Mouse (Mus musculus) heart, postnatal 0 days (tissue): ENCODE measurements at regions not wholly inside any gene's neighbourhood (a gene's known extent, or its start where the extent isn't known, plus 50 kb on each side); places are given as distances from the start of the nearest gene placed in this dataset.

ENCODE experiments used
- ATAC-seq: fragments of 200-750 bp; cut with Nextera tagmentation; 2 replicates; pipeline ENCODE4 v1.8.0; 2017; ENCODE audit warnings: low read depth, moderate number of reproducible peaks, moderate library complexity; ENCODE audit not compliant: insufficient read depth
- DNase-seq: peaks from one replicate; pipeline ENCODE4 v3.0.0-alpha.2; 2016; ENCODE audit warnings: low spot score
- H3K27ac ChIP-seq: fragments of 300-500 bp; sonication (generic); 2 replicates; pipeline ENCODE4 v1.5.1; 2014; ENCODE audit warnings: low read depth, mild to moderate bottlenecking
- H3K27me3 ChIP-seq: fragments of 300-500 bp; sonication (generic); 2 replicates; pipeline ENCODE4 v1.6.1; 2014; ENCODE audit warnings: low read length, mixed read lengths; ENCODE audit not compliant: control insufficient read depth, insufficient read depth
- H3K36me3 ChIP-seq: fragments of 300-500 bp; sonication (generic); replicated peaks from 2 replicates; pipeline ENCODE4 v1.6.1; 2014; ENCODE audit warnings: low read length, mixed read lengths; ENCODE audit not compliant: control insufficient read depth, insufficient read depth
- H3K4me1 ChIP-seq: fragments of 300-500 bp; sonication (generic); 2 replicates; pipeline ENCODE4 v1.6.1; 2014; ENCODE audit warnings: antibody characterized with exemption; ENCODE audit not compliant: control insufficient read depth, insufficient read depth
- H3K4me2 ChIP-seq: fragments of 300-500 bp; sonication (generic); 2 replicates; pipeline ENCODE4 v1.6.1; 2014; ENCODE audit warnings: low read depth, mild to moderate bottlenecking, low read length, moderate library complexity
- H3K4me3 ChIP-seq: fragments of 300-500 bp; sonication (generic); 2 replicates; pipeline ENCODE4 v1.5.1; 2014; ENCODE audit warnings: low read depth, low read length
- H3K9ac ChIP-seq: fragments of 300-500 bp; sonication (generic); replicated peaks from 2 replicates; pipeline ENCODE4 v1.6.1; 2014; ENCODE audit warnings: low read depth, low read length, mixed read lengths
- H3K9me3 ChIP-seq: fragments of 300-500 bp; sonication (generic); replicated peaks from 2 replicates; pipeline ENCODE4 v1.6.1; 2016; ENCODE audit warnings: low read length; ENCODE audit not compliant: control insufficient read depth
- CTCF ChIP-seq: IDR thresholded peaks from 2 replicates; pipeline ENCODE4 v1.5.1; 2016; ENCODE audit warnings: antibody characterized with exemption, control low read depth, low read depth
- EP300 ChIP-seq: IDR thresholded peaks from 2 replicates; pipeline ENCODE4 v1.6.1; 2016; ENCODE audit warnings: antibody characterized with exemption, low read depth
- WGBS: fragments of 180-500 bp; shearing (Covaris S2); extraction: QIAGEN DNeasy Blood & Tissue Kit; methylation state at CpG from one replicate; pipeline ENCODE4 v1.1.7; 2014; 5-methylcytosine and 5-hydroxymethylcytosine counted together

GRCm38 (mm10) chr6:17157270-17157669, 92.3 kb downstream of the Tes start:
- 49% methylated on average over 6 of the region's 6 CpGs for WGBS
- ATAC-seq = no peak

GRCm38 (mm10) chr6:17169971-17170781, 105.2 kb downstream of the Tes start:
- no peaks in the 10 kb centered on the region for H3K9me3 ChIP-seq
- TF ChIP-seq EP300 (no peak; the same call in 1 of the 2 replicates), CTCF (no peak)
- 22% methylated on average over 18 of the region's 18 CpGs for WGBS
- H3K36me3 ChIP-seq = no peaks in the 10 kb centered on the region
- peaks cover 38% of the 10 kb centered on the region for H3K4me1 ChIP-seq
- H3K4me2 ChIP-seq = peak overlapping the region; percentile 45
- H3K27ac ChIP-seq = peak overlapping the region; percentile 83
- DNase-seq (peak; percentile 88), ATAC-seq (peak; percentile 85)
- H3K4me3 ChIP-seq = peak overlapping the region; percentile 4
- no peaks in the 10 kb centered on the region for H3K27me3 ChIP-seq
- H3K9ac ChIP-seq = no peak overlapping the region

More at GRCm38 (mm10) chr6:17157270-17157669, 92.3 kb downstream of the Tes start:
- Histone ChIP-seq H3K9ac (no peak overlapping the region), H3K4me2 (no peak overlapping the region), H3K4me3 (no peak overlapping the region), H3K4me1 (0 out of 2 replicates have a peak, but pooled peaks cover 5% of the 10 kb centered on the region), H3K9me3 (no peaks in the 10 kb centered on the region), H3K36me3 (no peaks in the 10 kb centered on the region), H3K27me3 (no peaks in the 10 kb centered on the region), H3K27ac (no peak overlapping the region)
- no peak for DNase-seq
- TF ChIP-seq EP300 = no peak
- no peak for TF ChIP-seq CTCF

GRCm38 (mm10) chr6:17170782-17171272, 105.9 kb downstream of the Tes start:
- no peaks in the 10 kb centered on the region for H3K36me3 ChIP-seq
- peak; percentile 51 for ATAC-seq
- 21% methylated on average over 7 of the region's 7 CpGs for WGBS
- TF ChIP-seq EP300 (peak; percentile 84; the same call in 1 of the 2 replicates), CTCF (no peak)
- peak overlapping the region; percentile 45 for H3K4me2 ChIP-seq
- H3K27me3 ChIP-seq = no peaks in the 10 kb centered on the region
- no peaks in the 10 kb centered on the region for H3K9me3 ChIP-seq
- peak overlapping the region; percentile 83 for H3K27ac ChIP-seq
- peaks cover 34% of the 10 kb centered on the region for H3K4me1 ChIP-seq
- peak overlapping the region; percentile 4 for H3K4me3 ChIP-seq
- DNase-seq = no peak
- no peak overlapping the region for H3K9ac ChIP-seq

DNA sequence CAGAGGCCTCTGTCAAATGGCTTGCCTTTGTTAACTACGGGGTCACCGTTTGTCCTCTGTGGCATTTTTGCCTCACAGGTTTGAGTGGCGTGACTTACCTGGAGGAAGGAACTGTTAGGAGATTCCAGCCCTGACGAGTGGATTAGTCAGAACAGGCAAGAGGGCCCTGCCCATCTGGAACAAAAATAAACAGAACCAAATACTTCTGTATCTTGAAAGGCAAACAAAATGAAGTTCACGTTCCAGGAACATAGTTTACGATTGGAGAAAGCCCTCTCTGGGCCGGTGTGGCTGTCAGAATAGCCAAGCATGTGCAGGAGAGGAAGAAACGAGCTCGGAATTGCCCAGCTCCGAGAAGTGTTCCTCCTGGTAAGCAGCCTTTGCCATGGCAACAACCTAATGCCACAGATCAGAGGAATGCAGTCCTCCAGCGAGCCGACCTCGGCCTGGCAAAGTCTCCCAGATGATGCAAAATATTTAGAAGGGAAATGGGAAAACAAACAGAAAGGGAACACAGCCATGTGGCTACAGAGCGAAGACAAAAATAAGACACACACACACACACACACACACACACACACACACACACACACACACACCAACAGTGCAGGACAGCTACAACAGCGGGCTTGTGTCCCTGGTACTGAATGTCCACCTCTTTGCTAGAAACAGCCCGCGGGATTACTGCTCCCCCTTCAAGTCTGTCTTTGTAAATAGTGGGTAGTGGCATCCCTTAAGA, 106.5 kb downstream of the Tes start:
- 22% methylated on average over 17 of the region's 17 CpGs for WGBS
- peak; percentile 60 for DNase-seq
- no peak overlapping the region for H3K9ac ChIP-seq
- H3K9me3 ChIP-seq = no peaks in the 10 kb centered on the region
- no peaks in the 10 kb centered on the region for H3K36me3 ChIP-seq
- no peak overlapping the region for H3K4me3 ChIP-seq
- H3K4me1 ChIP-seq = peaks cover 31% of the 10 kb centered on the region
- H3K27ac ChIP-seq = peak overlapping the region; percentile 83
- no peaks in the 10 kb centered on the region for H3K27me3 ChIP-seq
- peak overlapping the region; percentile 45 for H3K4me2 ChIP-seq
- peak; percentile 34 for ATAC-seq
- TF ChIP-seq EP300 (peak; percentile 37; the same call in 1 of the 2 replicates), CTCF (no peak)

DNA sequence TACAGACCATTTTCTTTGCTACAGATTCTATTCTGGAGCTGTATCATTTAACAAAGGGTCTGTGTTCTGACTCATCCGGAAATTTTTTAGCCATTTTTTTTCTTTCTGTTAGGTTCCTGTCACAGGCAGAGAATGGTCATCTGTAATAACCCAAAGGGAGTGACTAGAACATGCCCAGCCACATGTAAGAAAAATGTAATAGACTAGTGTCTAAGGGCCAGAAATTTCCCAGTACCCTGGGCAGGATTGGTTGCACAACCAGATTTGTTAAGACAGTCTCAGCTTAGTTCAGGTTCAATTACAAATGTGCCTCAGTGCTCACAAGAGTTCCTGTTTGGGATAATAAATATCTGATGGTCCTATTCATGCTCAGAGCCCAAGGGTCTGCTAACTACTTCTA, 107.1 kb downstream of the Tes start:
- Histone ChIP-seq H3K9ac (no peak overlapping the region), H3K4me3 (no peak overlapping the region), H3K27ac (peak overlapping the region; percentile 83), H3K4me1 (peaks cover 29% of the 10 kb centered on the region), H3K9me3 (no peaks in the 10 kb centered on the region), H3K36me3 (no peaks in the 10 kb centered on the region), H3K4me2 (no peak overlapping the region), H3K27me3 (no peaks in the 10 kb centered on the region)
- 61% methylated on average over 1 of the region's 1 CpGs for WGBS
- DNase-seq = peak; percentile 36
- TF ChIP-seq EP300 (peak; percentile 11; the same call in 1 of the 2 replicates), CTCF (no peak)
- no peak for ATAC-seq
